Mouse (Mus musculus) bone marrow, adult 2 months (tissue): ENCODE measurements at regions not wholly inside any gene's neighbourhood (a gene's known extent, or its start where the extent isn't known, plus 50 kb on each side); places are given as distances from the start of the nearest gene placed in this dataset.

Experiments
- CTCF ChIP-seq: fragments of 200-500 bp; IDR thresholded peaks from 2 replicates; pipeline ENCODE4 v1.5.1; 2011; ENCODE audit warnings: low read length, control low read depth; ENCODE audit not compliant: control insufficient read depth, insufficient read depth
- POLR2A ChIP-seq: fragments of 200-500 bp; IDR thresholded peaks from 2 replicates; pipeline ENCODE4 v1.6.1; 2011; ENCODE audit warnings: low read depth, mild to moderate bottlenecking, control low read depth, low read length, borderline replicate concordance; ENCODE audit not compliant: control insufficient read depth

DNA sequence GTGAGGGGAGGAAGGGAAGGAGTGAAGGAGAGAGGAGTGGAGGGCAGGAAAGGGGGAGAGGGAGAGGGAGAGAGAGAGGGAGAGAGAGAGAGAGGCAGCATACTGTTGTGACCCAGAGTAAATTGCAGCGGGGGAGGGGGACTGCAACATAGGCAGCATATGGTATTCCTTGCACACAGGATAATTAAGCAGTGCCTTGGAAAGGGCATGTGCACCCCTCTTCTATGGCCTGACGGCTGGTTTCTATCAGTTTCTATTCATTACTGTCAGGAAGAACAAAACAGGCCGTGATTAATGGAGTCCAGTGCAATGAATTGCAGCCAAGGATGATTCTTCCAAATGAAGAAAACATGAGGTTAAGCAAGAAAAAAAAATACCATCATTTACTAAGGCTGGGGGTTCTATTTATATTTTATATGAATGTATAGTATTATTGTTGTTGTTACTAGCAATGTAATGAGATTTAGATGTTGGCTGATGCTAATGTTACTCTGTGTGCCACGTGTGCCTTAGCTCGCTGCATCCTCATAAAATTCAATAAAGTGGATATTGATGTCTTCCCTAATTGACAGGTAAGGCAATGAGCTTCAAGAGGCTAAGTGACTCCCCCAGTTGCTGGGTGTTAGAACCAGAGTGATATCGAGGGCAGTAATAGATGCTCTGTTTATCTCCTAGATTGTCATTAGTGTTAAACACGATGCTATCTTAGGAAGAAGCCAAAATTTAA is 181.3 kb downstream of the Gm19935 start:
- no peak for TF ChIP-seq CTCF
- TF ChIP-seq POLR2A: no peak
